Mouse (Mus musculus): ENCODE results near the gene Ctsd.

Ctsd gene

DNA sequence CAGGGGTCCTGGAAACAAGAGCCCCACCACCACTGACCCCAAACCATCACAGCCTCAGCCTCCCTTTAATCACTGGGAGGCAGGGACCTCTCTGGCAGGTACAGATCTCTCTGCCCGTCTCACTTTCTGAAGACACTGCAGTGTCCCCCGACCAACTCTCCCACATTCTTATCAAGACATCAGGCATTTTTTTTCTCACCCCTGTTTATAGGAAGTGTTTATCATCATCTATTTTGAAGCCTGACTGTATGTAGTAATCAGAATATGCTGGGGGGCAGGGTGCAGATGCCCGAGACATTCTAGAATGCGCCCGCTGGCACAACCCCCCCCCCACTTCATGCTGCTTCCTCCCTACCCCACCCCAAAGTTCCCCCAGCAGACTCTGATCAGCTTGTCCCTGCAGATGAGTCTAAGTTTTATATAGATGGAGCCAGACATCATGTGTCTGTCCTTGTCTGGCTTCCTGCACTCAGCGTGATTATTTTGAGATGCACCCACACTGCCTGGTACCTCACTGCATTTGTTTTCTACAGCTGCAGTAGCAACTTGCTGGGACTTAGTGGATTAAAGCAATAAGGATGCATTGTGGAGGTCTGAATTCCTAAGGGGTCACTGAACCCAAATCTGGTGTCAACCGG lies 12.4 kb upstream of the Ctsd start:
- DNase-seq (ENCODE audit: low read depth): no peak

GRCm38 (mm10) chr7:142399250-142399649 lies 11.4 kb upstream of the Ctsd start:
- no peak for DNase-seq (ENCODE audit: low read depth)

DNA sequence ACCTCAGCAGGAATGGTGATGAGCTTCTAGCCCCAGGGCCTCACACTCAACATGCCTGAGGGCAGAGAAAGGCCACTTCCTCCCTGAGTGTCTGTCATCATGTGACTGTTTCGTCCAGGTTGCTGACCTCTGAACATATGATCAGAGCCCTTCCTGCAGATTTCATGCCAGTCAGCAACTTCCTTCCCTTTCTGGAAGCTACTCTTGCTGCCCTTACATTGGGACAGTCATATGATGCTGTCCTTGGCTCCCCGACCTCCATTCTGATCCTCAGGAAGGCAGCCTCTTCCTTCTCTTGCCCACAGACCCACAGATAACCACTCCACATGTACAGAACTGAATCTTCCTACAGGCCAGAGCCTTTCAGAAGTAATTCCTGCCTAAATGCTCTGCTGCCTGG lies 10.2 kb upstream of the Ctsd start:
- no peak for DNase-seq (ENCODE audit: low read depth)

DNA sequence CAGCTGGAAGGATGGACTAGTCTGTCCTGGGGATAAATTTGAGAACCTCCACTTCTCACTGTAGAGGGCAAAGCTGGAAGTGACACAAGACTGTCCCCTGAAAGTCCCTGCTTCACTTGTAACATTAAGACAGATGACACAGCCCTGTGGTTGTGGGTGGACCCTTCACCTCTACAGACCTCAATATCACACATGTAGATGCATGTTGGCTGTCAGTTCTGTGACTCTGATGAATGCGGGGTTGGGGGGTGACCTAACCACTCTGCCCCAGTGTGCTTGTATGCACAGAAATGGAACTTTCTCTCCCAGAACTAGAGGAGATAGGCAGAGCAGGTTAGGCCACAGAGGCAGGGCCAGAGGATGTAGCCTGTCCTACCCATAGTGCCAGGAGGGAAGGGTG lies 8.8 kb upstream of the Ctsd start:
- no peak for DNase-seq (ENCODE audit: low read depth)

DNA sequence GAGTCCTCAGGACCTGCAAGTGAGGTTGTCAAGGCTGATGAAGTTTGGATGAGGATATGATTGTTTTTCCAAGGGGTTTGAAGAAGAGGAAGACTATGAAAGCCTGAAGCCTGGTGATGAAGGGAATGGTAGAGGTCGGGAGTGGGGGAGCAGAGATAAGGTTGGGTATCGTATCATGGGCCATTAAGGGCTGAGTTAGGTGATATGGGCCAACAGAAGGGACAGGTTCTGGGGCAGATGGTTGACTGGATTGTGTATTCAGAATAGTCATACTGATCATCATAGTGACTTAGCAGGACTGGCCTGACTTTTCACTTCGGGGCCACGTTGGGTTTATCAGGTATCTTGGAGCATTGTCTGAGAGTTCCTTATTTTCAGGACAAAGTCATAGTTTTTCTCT lies 7.6 kb upstream of the Ctsd start:
- DNase-seq (ENCODE audit: low read depth): no peak

DNA sequence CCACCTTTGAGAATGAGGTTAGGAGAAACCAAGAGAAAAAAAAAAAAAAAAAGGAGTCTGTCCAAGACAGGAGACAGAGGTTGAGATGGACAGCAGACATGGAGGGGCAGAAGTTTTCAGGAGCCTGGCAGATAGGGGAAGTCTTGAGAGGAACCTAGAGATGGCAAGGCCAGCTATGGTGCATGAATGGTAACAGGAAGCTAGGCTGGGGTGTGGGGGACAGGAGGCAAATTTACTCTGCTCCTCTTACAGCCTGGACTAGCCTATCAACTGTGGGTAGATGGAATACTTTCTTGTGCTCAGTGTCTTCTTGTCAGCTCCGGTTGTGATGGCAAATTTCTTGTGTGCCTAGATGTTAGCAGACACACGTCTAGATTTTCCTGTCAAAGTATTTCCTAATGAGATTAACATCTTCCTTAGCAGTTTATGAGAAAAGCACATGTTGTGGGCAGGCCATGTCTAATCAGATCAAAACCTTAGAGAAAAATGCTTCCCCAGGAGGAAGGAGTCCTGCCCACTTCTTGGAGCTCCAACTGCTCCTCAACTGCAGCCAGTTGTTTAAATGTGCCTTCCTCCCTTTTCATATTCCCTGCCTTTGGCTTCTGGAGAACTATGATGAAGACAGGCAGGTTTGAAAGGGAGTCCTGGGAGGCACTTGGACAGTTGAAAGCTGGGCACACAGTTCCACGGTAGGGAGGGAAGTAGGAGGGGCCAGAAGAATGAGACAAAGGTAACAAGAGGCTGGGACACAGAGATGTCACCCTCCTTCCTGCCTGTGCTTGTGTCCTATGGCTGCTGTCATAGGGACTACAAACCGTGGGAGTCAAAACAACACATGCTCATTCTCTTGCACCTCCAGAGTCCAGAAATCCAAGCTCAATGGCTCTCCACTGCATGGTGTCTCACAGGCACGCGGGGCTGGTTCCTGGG lies 6.7 kb upstream of the Ctsd start:
- no peak for DNase-seq (ENCODE audit: low read depth)

GRCm38 (mm10) chr7:142393191-142393590 lies 5.4 kb upstream of the Ctsd start:
- peak; percentile 77 for DNase-seq (ENCODE audit: low read depth)

DNA sequence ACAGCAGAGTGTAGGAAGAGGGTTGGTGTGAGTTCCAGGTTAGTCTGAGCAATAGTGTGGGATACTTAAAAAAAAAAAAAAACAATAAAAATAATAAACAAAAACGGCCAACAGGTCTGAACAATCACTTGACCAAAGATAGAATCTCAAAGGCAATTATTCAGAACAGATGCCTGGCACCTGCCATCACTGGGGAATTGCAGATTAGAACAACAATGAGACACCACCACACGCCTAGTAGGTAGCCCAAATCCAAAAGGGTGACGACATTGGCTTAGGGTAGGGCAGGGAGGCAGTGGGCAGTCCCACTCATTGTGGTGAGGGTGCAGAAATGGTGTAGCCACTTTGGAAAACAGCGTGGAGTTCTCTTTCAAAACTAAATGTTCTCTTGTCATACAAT lies 3.8 kb upstream of the Ctsd start:
- no peak for DNase-seq (ENCODE audit: low read depth)

- no peak for DNase-seq (ENCODE audit: low read depth)
Measured at GRCm38 (mm10) chr7:142391108-142391507, 3.3 kb upstream of the Ctsd start.

GRCm38 (mm10) chr7:142389961-142390650 lies 2.3 kb upstream of the Ctsd start:
- no peak for DNase-seq (ENCODE audit: low read depth)

- DNase-seq (ENCODE audit: low read depth): no peak
Measured at GRCm38 (mm10) chr7:142388740-142389139, 902 bp upstream of the Ctsd start.

DNA sequence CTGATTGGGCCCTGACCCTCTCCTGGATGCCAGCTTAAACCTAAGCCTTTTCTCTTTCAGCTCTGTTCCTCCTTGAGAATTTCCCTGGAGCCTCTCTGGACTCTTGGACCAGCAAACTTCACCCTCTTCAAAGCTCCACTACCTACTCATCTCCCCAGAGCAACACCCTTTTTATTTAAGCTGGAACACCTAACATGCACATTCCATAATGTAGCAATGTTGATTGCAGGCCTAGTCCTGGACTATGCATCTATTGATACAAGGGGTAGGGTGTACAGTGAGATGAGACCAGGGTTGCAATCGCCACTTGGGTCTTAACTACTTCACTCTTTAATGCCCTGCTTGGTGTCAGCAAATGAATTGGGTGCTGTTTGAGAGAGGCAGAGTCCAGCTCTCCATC lies 360 bp upstream of the Ctsd start:
- no peak for DNase-seq (ENCODE audit: low read depth)

GRCm38 (mm10) chr7:142386621-142387201 lies 1.1 kb downstream of the Ctsd start:
- DNase-seq (ENCODE audit: low read depth): no peak

GRCm38 (mm10) chr7:142385742-142386403 lies 2.0 kb downstream of the Ctsd start:
- no peak for DNase-seq (ENCODE audit: low read depth)

- DNase-seq (ENCODE audit: low read depth): no peak
Measured at GRCm38 (mm10) chr7:142384306-142384705, 3.5 kb downstream of the Ctsd start.

DNA sequence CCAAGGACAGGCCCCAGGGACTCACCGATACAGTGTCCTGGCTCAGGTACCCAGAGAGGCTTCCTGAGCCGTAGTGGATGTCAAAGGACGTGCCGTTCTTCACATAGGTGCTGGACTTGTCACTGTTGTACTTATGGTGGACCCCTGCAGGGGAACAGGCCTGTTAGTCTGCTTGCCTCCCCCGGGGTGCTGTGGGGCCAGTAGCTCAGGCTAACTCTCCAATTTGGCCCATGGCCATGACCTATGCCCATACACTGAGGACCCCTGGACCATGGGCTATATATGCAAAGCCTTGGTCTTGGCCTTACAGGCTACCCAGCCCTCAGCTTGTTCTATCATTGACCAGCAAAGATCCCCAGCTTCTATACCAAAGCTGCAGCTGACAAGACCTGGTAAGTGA lies 5.3 kb downstream of the Ctsd start, which contains the start of gene Gm49369:
Gm49369 (minus strand) TSS at position 101 of the 400 bp plus-strand sequence.
- DNase-seq (ENCODE audit: low read depth): no peak

GRCm38 (mm10) chr7:142381175-142381574 lies 6.7 kb downstream of the Ctsd start:
- no peak for DNase-seq (ENCODE audit: low read depth)

DNA sequence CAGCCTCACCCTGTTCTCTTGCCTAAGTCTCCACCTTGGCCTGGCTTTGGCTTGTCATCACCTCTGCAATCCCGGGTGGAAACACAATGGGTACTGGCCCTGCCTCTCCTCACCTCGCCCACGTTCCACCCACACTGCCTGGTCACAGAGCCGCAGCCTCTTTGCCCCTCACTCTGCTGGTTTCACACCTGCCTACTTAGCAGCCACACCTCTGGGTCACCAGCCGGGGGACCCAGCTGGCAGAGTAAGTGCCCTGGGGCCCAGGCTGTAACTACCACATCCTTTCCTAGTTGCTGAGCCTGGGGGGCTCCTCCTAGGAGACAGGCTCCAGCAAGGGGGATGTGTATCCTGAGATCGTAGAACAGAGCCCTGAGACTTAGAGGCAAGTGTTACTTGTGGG lies 8.7 kb downstream of the Ctsd start:
- no peak for DNase-seq (ENCODE audit: low read depth)

DNA sequence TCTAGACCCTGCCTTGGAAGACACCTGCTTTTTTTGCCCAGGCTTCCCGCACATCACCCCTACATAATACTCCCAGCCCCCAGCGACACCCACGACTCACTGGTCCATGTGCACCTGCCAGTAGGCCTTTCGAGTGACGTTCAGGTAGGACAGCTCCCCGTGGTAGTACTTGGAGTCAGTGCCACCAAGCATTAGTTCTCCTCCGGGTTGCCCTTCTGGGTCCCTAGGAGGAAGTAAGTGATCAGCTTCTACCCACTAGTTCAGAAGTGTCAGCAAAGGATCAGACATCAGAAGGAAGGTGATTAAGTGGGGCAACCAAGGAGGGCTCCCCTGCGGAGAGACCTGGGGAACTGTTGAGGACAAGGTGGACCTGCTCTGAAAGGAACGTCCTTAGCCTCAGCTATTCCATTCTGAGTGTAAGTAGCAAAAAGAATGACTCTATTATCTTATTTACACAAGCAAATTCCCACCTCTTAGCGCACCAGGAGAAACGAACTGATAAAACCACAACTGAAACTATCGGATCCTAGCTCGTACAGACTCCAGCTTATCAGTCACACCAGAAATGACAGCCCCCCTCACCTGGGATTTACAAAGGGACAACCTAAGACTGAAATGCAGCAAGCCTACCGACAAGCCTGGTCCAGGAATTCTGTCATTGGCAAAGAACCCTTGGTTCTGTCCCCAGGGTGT lies 10.5 kb downstream of the Ctsd start:
- no peak for DNase-seq (ENCODE audit: low read depth)

GRCm38 (mm10) chr7:142376096-142376495 lies 11.7 kb downstream of the Ctsd start:
- no peak for DNase-seq (ENCODE audit: low read depth)

DNA sequence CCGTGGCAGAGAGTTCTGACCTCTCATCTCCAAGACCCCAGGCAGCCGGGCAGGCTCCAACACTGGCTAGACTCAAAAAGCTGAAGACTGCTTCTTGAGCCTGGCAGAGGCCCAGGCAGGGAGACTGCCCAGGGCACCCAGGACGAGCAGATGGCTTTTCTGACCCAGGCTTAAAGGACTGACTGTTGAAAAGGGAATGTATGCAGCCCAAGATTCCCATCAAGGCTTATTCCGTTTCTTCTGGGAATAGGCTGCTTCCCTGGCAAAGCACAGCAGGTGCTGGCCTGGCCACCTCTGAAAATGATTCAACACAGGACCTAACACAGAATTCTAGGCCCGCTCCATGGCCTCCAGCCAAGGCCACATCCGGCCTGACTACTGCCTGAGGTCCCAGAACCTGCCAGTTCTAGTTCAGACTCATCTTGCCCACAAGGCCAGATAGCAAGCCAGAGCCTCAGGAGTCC lies 12.5 kb downstream of the Ctsd start:
- DNase-seq (ENCODE audit: low read depth): no peak
